Comparison of ENCODE assay signal across 39 mouse cellular contexts in genomic region chr16:94064211-94064610, GRCm38 (mm10). TPM values are rescaled to one million over a fixed set of nuclear protein-coding genes. Genes with fewer than 3 reads are reported as not detected.
DNase-seq lines count a peak whose midpoint lies in the region; ATAC-seq and TF ChIP-seq lines count a peak whose summit lies in the region.
"Had no signal": no experiment of that assay in that cellular context is flagged by ENCODE, and none has a peak within 500 bp of the region (broad histone marks: within the 10 kb centered on the region; RNA-seq: fewer than 3 reads in every experiment).

No protein-coding gene starts in this region.

- H3K27me3 ChIP-seq in hindbrain, embryonic 11.5 days (ENCODE audit: control insufficient read depth, insufficient read depth, low read length), result no peaks in the 10 kb centered on the region
- H3K27me3 ChIP-seq in hindbrain, postnatal 0 days (ENCODE audit: insufficient read depth, low read length), result no peaks in the 10 kb centered on the region
- no peaks in the 10 kb centered on the region for H3K27me3 ChIP-seq in testis, adult 2 months (ENCODE audit: control insufficient read depth, insufficient read depth, low read length)
- H3K27me3 ChIP-seq: heart, embryonic 15.5 days; midbrain, embryonic 12.5 days; stomach, embryonic 15.5 days had no signal

- TF ChIP-seq POLR2A in testis, adult 2 months (IDR thresholded peaks at IDR 0.05; ENCODE audit: control insufficient read depth, low read depth, low read length), result no peak

- H3K36me3 ChIP-seq in hindbrain, embryonic 11.5 days (ENCODE audit: control insufficient read depth, insufficient read depth, low read length), result no peaks in the 10 kb centered on the region
- no peaks in the 10 kb centered on the region for H3K36me3 ChIP-seq in hindbrain, postnatal 0 days (ENCODE audit: insufficient read depth, low read length)
- H3K36me3 ChIP-seq in testis, adult 2 months (ENCODE audit: control insufficient read depth, insufficient read depth, low read length), result no peaks in the 10 kb centered on the region
- H3K36me3 ChIP-seq: forebrain, embryonic 12.5 days; heart, embryonic 15.5 days; hindbrain, embryonic 13.5 days; limb, embryonic 12.5 days; midbrain, embryonic 12.5 days; stomach, embryonic 15.5 days had no signal

- H3K4me1 ChIP-seq in hindbrain, embryonic 11.5 days (replicated peaks; ENCODE audit: control insufficient read depth, insufficient read depth, low read length), result no peaks in the 10 kb centered on the region
- no peaks in the 10 kb centered on the region for H3K4me1 ChIP-seq in hindbrain, postnatal 0 days (ENCODE audit: insufficient read depth, low read length)
- H3K4me1 ChIP-seq in testis, adult 2 months (ENCODE audit: control insufficient read depth, insufficient read depth, low read length), result peaks cover 14% of the 10 kb centered on the region
- H3K4me1 ChIP-seq: forebrain, embryonic 12.5 days; hindbrain, embryonic 13.5 days; megakaryocyte, embryonic 14.5 days; midbrain, embryonic 12.5 days; stomach, embryonic 15.5 days had no signal

- H3K27ac ChIP-seq in hindbrain, embryonic 11.5 days (ENCODE audit: low read depth, low read length), result no peak overlapping the region
- H3K27ac ChIP-seq in hindbrain, postnatal 0 days, result no peak overlapping the region
- no peak overlapping the region for H3K27ac ChIP-seq in testis, adult 2 months (ENCODE audit: control insufficient read depth, insufficient read depth, low read depth, low read length)
- H3K27ac ChIP-seq: forebrain, embryonic 12.5 days; heart, embryonic 15.5 days; hindbrain, embryonic 13.5 days; limb, embryonic 12.5 days; midbrain, embryonic 12.5 days; stomach, embryonic 15.5 days had no signal

- TF ChIP-seq CTCF in hindbrain, postnatal 0 days (IDR thresholded peaks at IDR 0.05; ENCODE audit: low read depth), result no peak
- TF ChIP-seq CTCF in testis, adult 2 months (IDR thresholded peaks at IDR 0.05; ENCODE audit: control insufficient read depth, insufficient read depth, insufficient replicate concordance, low read depth, low read length), result peak; percentile 37; the same call in 1 of the 2 replicates

- no peak for ATAC-seq in hindbrain, embryonic 11.5 days (ENCODE audit: low FRiP score)
- ATAC-seq in hindbrain, postnatal 0 days, result no peak
- ATAC-seq: activated CD4-positive, CD25-positive, alpha-beta regulatory T cell, adult 4 months; CD4-positive, CD25-positive, alpha-beta regulatory T cell, adult 4 months had no signal

- H3K4me3 ChIP-seq in hindbrain, embryonic 11.5 days (ENCODE audit: low read depth, low read length), result no peak overlapping the region
- H3K4me3 ChIP-seq in hindbrain, postnatal 0 days (ENCODE audit: low read length), result no peak overlapping the region
- no peak overlapping the region for H3K4me3 ChIP-seq in testis, adult 2 months (ENCODE audit: control insufficient read depth, low read depth, low read length)
- H3K4me3 ChIP-seq: erythroblast, embryonic 14.5 days; forebrain, embryonic 12.5 days; heart, embryonic 15.5 days; hindbrain, embryonic 13.5 days; limb, embryonic 12.5 days; megakaryocyte, embryonic 14.5 days; midbrain, embryonic 12.5 days; stomach, embryonic 15.5 days had no signal

- H3K4me2 ChIP-seq in hindbrain, embryonic 11.5 days (replicated peaks; ENCODE audit: low read depth, low read length), result no peak overlapping the region
- no peak overlapping the region for H3K4me2 ChIP-seq in hindbrain, postnatal 0 days (ENCODE audit: low read depth, low read length)
- H3K4me2 ChIP-seq: forebrain, embryonic 12.5 days; heart, embryonic 15.5 days; hindbrain, embryonic 13.5 days; limb, embryonic 12.5 days; midbrain, embryonic 12.5 days; stomach, embryonic 15.5 days had no signal

- no peaks in the 10 kb centered on the region for H3K9me3 ChIP-seq in hindbrain, embryonic 11.5 days (ENCODE audit: control insufficient read depth, low read length)
- no peaks in the 10 kb centered on the region for H3K9me3 ChIP-seq in hindbrain, postnatal 0 days (ENCODE audit: low read length)
- H3K9me3 ChIP-seq: heart, embryonic 15.5 days; hindbrain, embryonic 13.5 days; midbrain, embryonic 12.5 days; stomach, embryonic 15.5 days had no signal

- no peak overlapping the region for H3K9ac ChIP-seq in hindbrain, embryonic 11.5 days (ENCODE audit: low read depth, low read length)
- H3K9ac ChIP-seq in hindbrain, postnatal 0 days (replicated peaks; ENCODE audit: low read length), result no peak overlapping the region
- H3K9ac ChIP-seq: forebrain, embryonic 12.5 days; heart, embryonic 15.5 days; hindbrain, embryonic 13.5 days; limb, embryonic 12.5 days; midbrain, embryonic 12.5 days; stomach, embryonic 15.5 days had no signal

- DNase-seq in hindbrain, embryonic 11.5 days (ENCODE audit: low spot score), result peak; percentile 8
- no peak for DNase-seq in hindbrain, postnatal 0 days (ENCODE audit: low spot score)
- no peak for DNase-seq in testis, postnatal 10 days (ENCODE audit: low spot score)
- DNase-seq in R1 (ENCODE audit: low read depth, low spot score), result peak; percentile 96
- peak; percentile 30 for DNase-seq in testis, postnatal 14 days (ENCODE audit: low spot score)
- no peak for DNase-seq in layer of hippocampus, adult 18-20 months (ENCODE audit: low spot score in 2 of 2)
- DNase-seq in left cerebral cortex, adult 18-20 months (ENCODE audit: low spot score in 2 of 2), result no peak
- DNase-seq: adrenal gland, adult 2 months; adrenal gland, postnatal 36 days; cerebellum, adult 18-20 months; cerebellum, postnatal 10 days; gastrocnemius, postnatal 14 days; kidney, adult 11 months; kidney, postnatal 14 days; layer of hippocampus, postnatal 36 days; lung, postnatal 4 days; thymus, postnatal 4 days had no signal

- WGBS in hindbrain, embryonic 11.5 days, result 69% methylated on average over 9 of the region's 9 CpGs
- 71% methylated on average over 9 of the region's 9 CpGs for WGBS in hindbrain, postnatal 0 days

RNA-seq across cellular contexts. Expression of gene Sim2, which starts 20.5 kb away (rescaled TPM):
- 0.35 and 0.39 TPM in 2 replicates for polyA plus RNA-seq in hindbrain, embryonic 11.5 days (2014; fragmentation: Nextera tagmentation; extraction: Ambion mirVana)
- total RNA-seq in hindbrain, postnatal 0 days (2014; rRNA removed), result 0.11 TPM in 1 of 2 replicates, not detected in the other
- polyA plus RNA-seq in hindbrain, postnatal 0 days (2015; fragmentation: Nextera tagmentation; extraction: Ambion mirVana), result 0.05 TPM in 1 of 2 replicates, not detected in the other
- polyA plus RNA-seq in testis, adult 2 months (2012; rRNA removed), result 0.06 and 0.10 TPM in 2 replicates
- total RNA-seq in layer of hippocampus, adult 18-20 months (2021), result under 1 TPM; 0.30 to 0.47 TPM
- total RNA-seq in left cerebral cortex, adult 18-20 months (2021), result not detected
- total RNA-seq: adrenal gland, adult 2 months; adrenal gland, postnatal 36 days; common myeloid progenitor, adult 5-6 weeks; heart, postnatal 25 days; liver, adult 2 months; monocyte, adult 5-6 weeks had no signal
- polyA plus RNA-seq: activated CD4-positive, CD25-positive, alpha-beta regulatory T cell, adult 4 months; adrenal gland, adult 2 months; CD4-positive, CD25-positive, alpha-beta regulatory T cell, adult 4 months; erythroblast, embryonic 14.5 days; hindbrain, embryonic 13.5 days; liver, adult 2 months; liver, embryonic 16.5 days had no signal

RNA-seq across cellular contexts. Expression of gene Cldn14, which starts 55.6 kb away (rescaled TPM):
- polyA plus RNA-seq in hindbrain, embryonic 11.5 days (2014; fragmentation: Nextera tagmentation; extraction: Ambion mirVana), result not detected in 2 replicates
- total RNA-seq in hindbrain, postnatal 0 days (2014; rRNA removed), result 1.0 TPM in 1 of 2 replicates, not detected in the other
- 0.23 and 0.28 TPM in 2 replicates for polyA plus RNA-seq in hindbrain, postnatal 0 days (2015; fragmentation: Nextera tagmentation; extraction: Ambion mirVana)
- polyA plus RNA-seq in testis, adult 2 months (2012; rRNA removed), result 1.0 and 2.3 TPM in 2 replicates
- total RNA-seq in layer of hippocampus, adult 18-20 months (2021), result 1 to 10 TPM in 1 of 2 experiments, under 1 TPM in 1; 0.58 to 1.1 TPM
- total RNA-seq in left cerebral cortex, adult 18-20 months (2021), result not detected
- total RNA-seq: adrenal gland, adult 2 months; adrenal gland, postnatal 36 days; common myeloid progenitor, adult 5-6 weeks; gastrocnemius, postnatal 14 days; granulocyte monocyte progenitor cell, adult 5-6 weeks; heart, postnatal 25 days; monocyte, adult 5-6 weeks had no signal
- polyA plus RNA-seq: activated CD4-positive, CD25-positive, alpha-beta regulatory T cell, adult 4 months; brain, embryonic 14.5 days; CD4-positive, CD25-positive, alpha-beta regulatory T cell, adult 4 months; forebrain, embryonic 12.5 days; heart, embryonic 15.5 days; hindbrain, embryonic 13.5 days; kidney, embryonic 14.5 days; limb, embryonic 12.5 days; lung, embryonic 16.5 days; midbrain, embryonic 12.5 days; neural tube, embryonic 14.5 days; thymus, postnatal 0 days had no signal

Comparison
In these comparisons a context has a peak if more than half of its experiments do, and no peak if none do; other contexts are left out.
1. DNase-seq: peak in hindbrain, embryonic 11.5 days (single experiment), R1 (single experiment) and testis, postnatal 14 days (single experiment); none in hindbrain, postnatal 0 days (single experiment), testis, postnatal 10 days (single experiment), layer of hippocampus, adult 18-20 months (0 of 2) and left cerebral cortex, adult 18-20 months (0 of 2).